Mouse (Mus musculus): ENCODE data around the gene Pole2.
A peak's percentile ranks its signal among the peaks of the same experiment; 100 is the strongest.

Pole2 gene

DNA sequence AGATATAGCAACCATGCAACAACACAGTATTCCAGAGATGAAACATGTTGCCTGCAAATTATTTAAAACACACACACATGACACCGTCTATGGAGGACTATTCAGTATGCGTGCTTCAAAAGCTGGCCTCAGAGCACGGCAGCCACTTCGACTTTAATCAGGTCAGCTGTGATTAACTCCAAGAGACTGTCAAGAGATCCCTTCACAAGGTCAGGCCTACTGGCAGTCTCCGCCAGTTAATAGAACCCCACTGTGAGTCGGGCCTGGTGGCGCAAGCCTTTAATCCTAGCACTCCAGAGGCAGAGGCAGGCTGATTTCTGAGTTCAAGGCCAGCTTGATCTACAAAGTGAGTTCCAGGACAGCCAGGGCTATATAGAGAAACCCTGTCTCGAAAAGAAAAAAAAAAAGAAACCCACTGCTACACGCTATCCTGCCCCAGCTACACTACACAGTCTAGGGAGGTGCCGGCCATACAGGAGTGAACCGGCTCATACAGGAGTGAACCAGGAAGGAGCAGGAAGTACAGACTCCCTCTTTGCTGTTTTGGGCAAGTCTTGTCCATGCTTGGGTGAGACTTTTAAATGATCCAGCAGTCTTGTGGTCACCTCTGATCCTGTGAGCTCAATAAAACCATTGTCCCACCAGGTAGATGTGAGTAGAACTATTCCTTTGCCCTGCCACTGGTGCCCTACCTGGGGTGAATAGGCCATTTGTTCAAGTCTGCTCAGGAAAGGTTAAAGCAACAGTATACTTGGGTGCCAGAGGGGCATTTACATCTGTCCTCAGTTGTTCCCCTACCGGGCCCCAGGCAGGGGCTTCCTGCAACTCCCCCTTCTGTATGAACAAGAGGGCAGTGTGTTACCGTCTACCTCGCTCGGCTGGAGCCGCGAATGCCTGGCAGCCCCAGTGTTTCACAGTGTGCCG lies 17.7 kb downstream of the Pole2 start:
- no peak for DNase-seq

DNA sequence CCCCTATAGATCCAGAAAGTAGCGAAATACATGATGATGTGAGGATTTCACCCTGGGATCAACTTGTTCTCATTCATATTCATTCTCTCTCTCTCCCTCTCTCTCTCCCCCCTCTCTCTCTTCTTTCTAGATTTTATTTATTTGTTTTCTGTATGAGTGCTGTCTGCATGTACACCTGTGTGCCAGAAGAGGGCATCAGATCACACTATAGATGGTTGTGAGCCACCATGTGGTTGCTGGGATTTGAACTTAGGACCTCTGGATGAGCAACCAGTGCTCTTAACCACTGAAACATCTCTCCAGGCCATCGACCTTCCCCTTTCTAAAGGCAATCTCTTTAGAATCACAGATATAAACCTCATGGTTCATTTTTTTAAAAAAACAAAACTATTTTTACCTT lies 19.5 kb downstream of the Pole2 start:
- DNase-seq, result no peak

DNA sequence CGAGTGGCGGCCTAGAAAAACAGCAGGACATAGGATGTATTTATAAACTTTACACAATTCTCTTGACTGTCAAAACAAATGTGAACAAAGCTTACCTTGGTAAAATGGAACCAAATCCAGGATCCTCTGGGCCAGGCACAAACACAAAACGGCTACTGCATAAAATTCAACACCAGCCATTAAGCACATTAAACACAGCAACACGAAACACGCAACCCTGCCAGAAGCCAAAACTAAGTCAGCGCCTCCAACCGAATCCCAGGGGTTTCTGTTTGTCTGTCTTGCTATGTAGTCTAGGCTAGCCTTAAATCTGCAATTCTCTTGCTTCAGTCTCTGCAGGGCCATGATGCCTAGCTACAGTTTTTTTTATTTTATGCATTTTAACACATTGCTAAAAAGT lies 20.1 kb downstream of the Pole2 start:
- no peak for DNase-seq

DNA sequence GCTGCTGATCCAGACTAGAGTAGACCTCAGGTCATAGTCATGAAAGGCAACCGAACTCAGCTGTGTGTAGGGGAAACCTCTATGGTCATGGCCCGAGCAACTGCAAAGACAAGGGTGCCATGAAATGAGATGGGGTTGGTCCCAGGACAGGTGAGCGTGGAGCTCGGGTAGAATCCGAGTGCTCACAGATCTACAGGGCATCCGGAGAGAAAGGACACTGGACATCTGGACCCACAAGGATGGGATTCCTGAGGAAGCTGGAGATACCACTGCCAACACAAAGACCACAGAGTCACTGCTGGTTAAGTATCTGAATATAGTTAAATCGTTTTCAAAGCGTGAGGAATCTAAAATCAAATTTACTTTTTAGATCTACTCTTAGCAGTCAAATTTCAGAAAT lies 20.6 kb downstream of the Pole2 start:
- DNase-seq, result no peak

DNA sequence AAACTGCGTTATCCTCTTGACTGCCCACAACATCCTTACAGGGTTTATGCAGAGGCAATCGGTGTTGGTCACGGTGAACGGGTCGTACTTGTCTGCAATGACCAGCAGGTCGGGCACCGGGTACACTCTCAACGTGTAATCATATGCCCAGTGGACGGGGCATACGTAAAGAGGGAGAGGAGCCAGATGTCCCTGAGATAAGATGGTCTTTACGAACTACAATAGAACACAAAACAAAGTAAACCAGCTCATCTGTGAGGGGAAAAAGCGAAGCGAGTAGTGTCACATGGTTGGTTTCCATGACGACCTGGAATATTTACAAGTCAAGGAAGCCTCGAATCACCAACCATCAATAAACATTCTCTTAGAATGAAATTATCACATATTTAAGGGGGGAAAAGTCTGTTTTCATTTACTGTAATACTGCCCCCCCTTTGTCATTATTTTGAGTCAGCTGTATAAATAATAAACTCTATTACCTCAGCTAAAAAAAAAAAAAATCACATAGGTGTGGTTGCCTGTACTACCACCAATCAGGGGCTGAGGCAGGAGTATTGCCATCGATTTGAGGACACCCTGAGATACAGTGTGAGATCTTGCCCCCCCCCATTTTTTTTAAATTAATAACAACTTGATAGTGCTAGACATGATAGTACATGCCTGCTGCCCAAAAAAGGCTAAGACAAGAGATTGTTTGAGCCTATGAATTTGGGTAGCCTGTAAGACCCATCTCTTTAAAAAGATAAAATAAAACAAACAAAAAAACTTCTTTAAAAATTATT lies 23.8 kb downstream of the Pole2 start, which contains the start of gene Gm49384:
Gene Gm49384, minus strand, starts transcription at position 216 of the 782 bp plus-strand sequence.
- no peak for DNase-seq

DNA sequence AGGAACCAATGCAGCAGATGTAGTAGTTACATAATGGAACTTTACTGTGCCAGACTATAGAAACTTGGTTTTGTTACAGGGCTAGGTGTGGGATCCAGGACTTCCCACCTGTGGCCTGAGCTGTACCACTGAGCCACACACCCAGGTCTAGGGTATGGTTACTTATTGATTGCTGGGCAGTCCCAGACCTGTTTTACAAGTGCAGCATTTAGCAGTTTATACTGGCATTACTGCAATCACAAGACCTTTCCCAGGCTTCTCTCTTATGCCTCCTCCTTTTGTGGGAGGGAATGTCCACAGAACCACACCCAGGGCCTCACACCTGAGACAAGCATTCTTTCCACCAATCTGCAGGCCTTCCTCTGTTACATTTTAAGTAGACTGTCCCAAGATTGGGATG lies 29.0 kb downstream of the Pole2 start:
- DNase-seq, result no peak

DNA sequence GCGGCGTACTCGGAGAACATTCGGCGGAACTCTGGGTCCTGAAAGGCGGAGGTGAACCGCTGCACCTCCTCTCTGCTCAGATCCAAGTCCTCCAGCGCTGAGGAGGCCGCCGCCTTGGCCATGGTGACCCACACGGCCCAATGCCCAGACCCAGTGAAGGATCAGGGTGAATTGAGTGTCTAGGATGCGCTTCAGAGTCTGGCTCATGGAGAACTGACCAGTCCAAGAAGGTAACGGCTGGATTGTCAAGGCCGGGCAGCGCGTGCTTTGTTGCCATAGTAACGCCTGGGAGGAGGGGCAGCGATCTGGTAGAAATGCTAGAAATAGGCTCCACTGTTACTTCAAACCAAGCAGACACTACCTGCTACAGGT lies 29.8 kb downstream of the Pole2 start, which contains the start of gene Dnaaf2:
Gene Dnaaf2, minus strand, starts transcription at position 266 of the 372 bp plus-strand sequence.
- DNase-seq, result peak; percentile 88 to 89

DNA sequence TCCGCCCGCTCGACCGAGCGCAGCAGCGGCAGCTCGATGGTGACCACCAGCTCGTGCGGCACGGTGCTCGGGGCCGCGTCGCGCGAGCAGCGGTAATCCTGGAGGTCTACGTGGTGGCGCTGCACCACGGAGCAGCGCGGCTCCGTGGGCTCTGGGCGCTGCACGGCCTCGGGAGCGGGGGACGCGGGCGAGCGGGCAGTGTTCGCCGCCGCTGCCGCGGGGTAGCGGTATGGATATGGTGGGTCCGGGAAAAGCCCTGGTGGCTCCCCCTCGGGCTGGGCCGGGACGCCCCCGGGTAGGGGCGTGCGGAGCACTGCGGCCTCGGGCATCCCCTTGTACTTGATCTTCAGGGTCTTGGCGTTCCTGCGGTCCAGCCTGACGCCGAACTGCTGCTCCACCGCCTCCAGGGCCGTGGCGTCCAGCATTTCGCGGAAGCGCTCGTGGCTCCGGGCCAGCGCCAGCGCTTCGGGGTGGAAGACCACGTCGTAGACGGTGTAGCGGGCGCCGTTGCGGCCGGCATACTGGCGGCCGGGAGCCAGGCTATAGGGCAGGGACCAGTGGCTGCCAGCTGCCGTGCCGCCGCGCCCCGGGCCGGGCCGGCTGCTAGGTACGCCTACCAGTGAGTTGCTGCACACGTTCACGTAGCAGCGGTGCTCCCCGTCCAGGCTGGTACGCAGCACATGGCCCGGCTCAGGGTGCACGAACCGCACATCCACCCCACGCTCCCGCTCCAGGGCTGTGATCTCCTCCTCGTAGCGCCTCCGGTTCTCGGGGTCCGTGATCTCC lies 30.4 kb downstream of the Pole2 start:
- DNase-seq, result peak; percentile 81 to 83

DNA sequence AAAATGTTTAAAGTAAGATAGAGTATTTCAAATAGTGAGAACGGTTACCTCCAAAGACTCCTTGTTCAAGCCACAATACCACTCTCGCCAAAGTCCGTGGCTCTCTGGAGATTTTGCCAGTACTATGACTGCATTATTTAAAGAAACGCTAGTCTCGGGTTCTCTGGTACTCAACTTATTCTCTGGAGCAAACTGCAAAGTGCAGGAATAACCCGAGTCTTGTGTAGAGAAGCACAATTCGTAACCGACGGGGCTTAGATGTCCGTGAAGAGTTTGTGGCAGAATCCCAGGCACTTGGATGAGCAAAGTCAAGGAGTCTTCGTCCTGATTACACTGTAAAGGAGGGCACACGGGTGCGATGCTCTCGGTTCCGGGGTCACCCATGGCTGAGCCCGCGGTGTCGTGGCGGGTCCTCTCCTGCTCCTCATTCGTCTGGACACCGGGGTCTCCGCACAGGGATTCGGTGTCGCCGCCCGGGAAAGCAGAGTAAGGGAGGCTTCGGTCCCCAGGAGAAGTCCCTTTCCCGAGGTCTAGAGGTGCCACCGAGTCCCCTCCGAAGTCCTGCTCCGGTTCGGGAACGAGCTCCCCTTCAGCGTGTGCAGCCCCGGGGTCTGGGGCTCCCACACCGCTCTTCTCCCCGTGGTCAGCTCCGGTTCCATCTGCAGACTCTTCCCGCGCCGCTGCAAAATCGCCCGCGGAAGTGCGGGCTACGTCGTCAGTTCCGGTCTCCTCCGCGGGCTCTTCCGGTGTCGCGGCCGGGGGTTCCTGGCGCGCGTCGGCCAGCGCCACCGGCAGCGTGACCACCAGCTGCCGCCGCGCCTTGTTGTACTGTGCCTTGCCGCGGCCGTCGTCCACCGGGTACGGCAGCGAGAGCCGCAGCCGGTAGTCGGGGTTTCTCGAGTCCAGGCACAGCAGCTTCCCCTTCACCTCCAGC lies 31.3 kb downstream of the Pole2 start, which contains the start of gene Gm49383:
Gene Gm49383, minus strand, starts transcription at position 661 of the 934 bp plus-strand sequence.
- peak; percentile 84 to 85 for DNase-seq

DNA sequence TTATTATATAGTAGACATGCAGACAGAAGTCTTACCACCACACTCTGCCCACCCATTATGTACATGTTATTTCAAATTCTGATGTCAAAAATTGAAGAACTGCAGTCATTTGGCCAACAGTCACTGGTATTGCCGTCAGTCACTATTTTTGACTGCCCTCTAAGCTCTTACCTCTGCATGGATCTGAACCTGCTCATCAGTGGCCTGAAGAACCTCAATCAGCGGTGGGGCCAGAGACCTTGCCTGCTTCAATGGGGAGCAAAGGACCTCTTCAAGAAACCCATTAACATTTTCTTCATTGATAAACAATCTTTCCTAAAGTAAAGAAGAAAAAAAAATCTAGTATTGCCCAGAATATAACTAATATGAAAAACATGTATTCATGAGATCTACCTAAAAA lies 35.4 kb downstream of the Pole2 start:
- DNase-seq, result no peak

DNA sequence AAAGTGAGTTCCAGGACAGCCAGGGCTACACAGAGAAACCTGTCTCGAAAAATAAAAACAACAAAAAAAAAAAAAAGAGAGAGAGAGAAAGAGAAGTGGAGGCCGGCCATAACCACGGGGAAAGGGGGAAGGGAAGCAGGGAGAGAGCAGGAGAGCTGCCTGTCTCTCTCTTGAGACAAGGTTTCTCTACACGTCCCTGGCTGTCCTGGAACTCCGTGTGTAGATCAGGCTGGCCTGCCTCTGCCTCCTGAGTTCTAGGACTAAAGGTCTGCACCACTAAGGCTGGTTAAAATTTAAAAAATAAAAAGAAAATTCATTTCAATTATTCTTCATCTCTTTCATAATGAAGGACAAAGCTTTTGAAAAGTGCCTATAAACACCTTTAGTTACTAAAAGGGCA lies 36.6 kb downstream of the Pole2 start:
- DNase-seq, result no peak

DNA sequence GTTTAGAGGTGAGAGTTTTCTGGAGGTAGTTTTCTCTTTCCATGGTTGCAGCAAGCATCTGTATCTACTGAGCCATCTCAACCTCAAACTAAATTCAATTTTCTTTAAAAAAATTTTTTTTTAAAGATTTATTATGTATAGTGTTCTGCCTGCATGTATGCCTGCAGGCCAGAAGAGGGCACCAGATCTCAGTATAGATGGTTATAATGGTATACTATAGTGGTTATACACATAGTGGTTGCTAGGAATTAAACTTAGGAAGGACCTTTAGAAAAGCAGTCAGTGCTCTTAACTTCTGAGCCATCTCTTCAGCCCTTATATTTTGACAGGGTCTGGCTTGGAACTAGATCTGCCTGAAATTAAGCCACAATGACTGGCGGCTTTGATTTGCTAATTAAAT lies 37.5 kb downstream of the Pole2 start:
- peak; percentile 30 to 36 for DNase-seq

DNA sequence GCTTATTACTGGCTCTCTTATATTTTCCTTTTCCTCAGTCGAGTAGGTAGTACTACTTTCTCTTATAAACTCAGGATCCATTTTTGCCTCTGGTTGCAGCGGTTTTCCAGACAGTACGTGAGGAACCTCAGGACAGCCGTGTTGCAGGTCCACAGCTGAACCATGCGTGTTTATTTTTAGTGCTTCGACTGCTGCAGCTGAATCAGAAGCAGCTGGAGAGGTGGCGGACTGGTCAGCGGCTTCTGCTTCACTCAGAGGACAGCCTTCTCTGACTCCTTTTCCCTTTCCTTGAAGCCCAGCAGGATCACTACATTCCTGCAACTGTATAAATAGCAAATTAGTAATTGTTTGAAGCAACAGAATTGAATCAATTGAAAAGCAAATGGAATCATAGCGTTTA lies 37.9 kb downstream of the Pole2 start:
- DNase-seq, result no peak

DNA sequence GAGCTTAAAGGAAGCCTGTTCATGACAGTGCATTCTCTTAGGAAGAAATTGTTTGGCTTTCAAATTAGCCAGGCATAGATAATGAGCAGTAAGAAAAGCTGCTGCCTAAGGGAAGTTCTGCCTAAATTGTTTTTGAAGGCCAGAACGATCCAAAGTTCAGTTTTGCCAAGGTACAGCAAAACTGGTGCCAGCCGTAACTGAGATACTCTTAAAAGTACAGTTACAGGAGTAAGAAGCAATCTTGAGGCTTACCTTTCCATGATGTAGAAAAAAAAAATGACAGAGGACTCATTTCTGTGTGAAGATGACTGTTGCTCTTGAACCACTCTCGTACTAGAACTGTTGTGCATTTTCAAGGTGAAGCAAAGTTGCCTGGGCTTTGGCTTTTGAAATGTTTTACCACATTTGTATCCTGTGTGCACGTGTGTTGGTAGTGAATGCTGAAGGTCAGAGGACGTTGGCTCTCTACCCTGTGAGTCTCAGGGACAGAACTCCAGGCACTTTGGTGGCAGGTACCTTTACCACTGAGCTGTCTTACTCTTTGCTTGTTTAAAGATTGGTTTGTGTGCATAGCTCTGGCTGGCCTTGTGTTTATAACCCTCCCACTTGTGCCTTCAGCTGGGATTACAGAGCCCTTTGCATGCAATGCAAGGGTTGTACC lies 41.1 kb downstream of the Pole2 start:
- DNase-seq, result no peak

DNA sequence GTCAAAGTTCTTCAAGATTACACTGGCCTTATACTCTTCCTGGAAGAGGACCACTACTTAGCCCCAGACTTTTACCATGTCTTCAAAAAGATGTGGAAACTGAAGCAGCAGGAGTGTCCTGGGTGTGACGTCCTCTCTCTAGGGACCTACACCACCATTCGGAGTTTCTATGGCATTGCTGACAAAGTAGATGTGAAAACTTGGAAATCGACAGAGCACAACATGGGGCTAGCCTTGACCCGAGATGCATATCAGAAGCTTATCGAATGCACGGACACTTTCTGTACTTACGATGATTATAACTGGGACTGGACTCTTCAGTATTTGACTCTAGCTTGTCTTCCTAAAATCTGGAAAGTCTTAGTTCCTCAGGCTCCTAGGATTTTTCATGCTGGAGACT lies 42.6 kb downstream of the Pole2 start:
- DNase-seq, result no peak

DNA sequence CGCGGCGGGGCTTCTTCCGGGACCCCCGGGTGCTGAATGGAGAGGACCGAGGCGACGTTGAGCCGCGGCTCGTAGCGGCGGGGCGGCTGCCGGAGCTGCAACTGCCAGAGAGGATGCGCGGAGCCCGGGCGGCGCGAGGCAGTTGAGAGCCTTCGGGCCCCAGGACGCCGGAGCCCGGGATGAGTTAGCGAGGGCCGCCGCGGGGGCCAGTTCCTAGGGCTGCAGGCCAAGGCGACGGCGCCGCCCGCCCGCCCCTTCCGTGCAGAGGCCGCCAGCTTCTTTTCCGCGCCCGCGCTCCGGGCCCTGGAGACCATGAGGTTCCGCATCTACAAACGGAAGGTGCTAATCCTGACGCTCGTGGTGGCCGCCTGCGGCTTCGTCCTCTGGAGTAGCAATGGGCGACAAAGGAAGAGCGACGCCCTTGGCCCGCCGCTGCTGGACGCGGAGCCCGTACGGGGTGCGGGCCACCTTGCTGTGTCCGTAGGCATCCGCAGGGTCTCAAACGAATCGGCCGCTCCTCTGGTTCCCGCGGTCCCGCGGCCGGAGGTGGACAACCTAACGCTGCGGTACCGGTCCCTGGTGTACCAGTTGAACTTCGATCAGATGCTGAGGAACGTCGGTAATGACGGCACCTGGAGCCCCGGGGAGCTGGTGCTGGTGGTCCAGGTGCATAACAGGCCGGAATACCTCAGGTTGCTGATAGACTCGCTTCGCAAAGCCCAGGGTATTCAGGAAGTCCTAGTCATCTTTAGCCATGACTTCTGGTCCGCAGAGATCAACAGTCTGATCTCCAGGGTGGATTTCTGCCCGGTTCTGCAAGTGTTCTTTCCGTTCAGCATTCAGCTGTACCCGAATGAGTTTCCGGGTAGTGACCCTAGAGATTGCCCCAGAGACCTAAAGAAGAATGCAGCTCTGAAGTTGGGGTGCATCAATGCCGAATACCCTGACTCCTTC lies 43.4 kb downstream of the Pole2 start:
- peak in 1 of 2 experiments; percentile 79 for DNase-seq

DNA sequence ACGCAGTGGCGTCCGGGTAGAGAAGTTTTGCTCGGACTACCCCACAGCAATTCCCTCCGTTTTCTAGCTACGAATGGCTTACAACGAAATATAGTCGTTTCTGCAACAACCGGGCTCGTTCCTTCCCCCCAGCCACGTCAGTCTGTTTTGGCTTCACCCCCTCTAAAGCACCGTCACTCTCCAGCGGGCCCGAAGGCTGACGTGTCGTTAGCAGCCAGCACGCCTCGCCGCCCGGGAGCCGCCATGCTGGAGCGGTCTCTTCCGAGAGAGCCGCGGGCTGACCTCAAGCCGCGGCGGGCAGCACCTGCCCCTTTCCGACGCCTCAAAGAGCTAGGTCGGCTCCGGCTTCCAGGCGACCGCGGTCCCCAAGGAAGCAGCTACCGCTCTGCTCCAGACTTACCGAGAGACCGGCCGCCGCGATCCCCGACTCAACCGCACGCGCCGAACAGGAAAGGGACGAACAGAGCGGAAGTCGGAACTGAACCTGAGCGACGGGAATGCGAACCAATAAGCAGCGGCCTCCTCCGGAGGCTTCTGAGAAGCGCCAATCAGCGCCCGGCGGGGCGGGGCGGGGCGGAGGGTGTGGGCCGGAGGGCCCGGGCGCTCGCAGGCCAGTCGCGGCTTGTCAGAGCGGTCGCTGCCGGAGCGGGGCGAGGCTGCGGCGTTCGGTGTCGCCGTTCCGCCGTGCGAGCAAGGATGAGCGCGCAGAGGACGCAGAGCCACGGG lies 44.2 kb downstream of the Pole2 start, which contains the start of the genes Rpl36al and Mgat2:
Gene Rpl36al, minus strand, starts transcription at position 501 of the 726 bp plus-strand sequence.
Gene Mgat2, plus strand, starts transcription at position 575 of the 726 bp plus-strand sequence.
- DNase-seq, result peak; percentile 100

DNA sequence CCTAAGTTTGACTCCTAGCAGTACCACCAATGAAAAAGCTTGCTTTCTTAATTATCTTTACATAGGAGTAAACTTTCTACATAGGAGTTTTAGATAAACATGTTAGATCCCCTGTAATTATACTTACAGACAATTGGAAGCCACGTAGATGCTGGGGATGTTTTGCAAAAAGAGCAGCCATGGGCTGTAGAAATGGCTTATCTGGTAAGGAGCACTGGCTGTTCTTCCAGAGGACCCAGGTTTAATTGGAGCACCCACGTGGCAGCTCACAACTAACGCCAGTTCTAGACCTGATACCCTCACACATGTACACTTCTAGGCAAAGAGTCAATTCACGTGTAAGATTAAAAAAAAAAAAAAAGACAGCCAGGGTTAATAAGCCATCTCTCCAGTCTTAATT lies 46.2 kb downstream of the Pole2 start:
- DNase-seq, result no peak

DNA sequence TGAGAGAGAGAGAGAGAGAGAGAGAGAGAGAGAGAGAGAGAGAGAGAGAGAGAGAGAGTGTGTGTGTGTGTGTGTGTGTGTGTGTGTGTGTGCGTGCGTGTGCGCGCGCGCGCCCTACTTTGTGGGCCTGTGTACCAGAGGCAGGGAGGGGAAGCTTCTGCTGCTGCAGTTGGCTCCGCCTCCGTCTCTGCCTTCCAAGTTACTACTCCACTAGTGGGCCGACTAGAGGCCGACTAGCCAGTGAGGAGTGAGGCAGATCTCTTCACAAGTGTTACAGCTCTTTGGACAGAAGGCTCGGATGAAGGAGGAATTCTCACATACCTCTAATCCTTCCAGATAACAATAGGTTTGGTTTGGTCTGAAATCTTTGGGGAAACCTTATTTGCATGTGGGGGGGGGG lies 48.6 kb downstream of the Pole2 start:
- no peak for DNase-seq
